Mouse (Mus musculus): ENCODE results near the gene Ccdc6. TPM values are rescaled to one million over a fixed set of nuclear protein-coding genes. Genes with fewer than 3 reads are reported as not detected.
A peak's percentile ranks its signal among the peaks of the same experiment; 100 is the strongest.

Gene Ccdc6
- total and polyA plus RNA-seq, 3 experiments = 25.4 to 143 (median 42.0) TPM

DNA sequence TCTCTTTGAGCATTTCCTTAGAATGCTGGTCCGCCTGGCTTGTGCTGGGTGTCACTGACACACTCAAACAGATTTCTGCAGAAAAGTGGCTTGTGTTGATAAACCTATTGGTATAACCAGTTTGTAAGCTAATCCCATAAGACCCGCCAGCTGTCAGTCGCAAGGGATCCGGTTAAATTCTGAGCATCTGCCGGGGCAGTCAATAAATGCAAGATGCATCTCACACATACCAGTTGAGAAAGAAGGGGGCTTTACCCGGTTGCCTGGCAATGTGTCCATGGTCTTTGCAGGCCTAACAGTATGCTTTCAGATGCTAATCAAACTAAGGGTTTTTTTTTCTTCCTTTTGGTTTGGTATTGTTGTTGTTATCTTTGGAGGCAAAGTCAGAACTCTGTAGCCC lies 42.4 kb downstream of the Ccdc6 start:
- H3K4me3 ChIP-seq (ENCODE audit: control insufficient read depth in 1 of 2, insufficient read depth in 1 of 2, low read depth in 2 of 2, low read length in 2 of 2) = no peak overlapping the region
- no peak overlapping the region for H3K27ac ChIP-seq (ENCODE audit: control insufficient read depth, low read depth, low read length)
- H3K27me3 ChIP-seq (ENCODE audit: control insufficient read depth in 1 of 2, insufficient read depth in 2 of 2, low read length in 2 of 2) = no peaks in the 10 kb centered on the region
- DNase-seq (ENCODE audit: low read depth, low spot score) = no peak
- no peak overlapping the region for H3K9ac ChIP-seq (ENCODE audit: control insufficient read depth, low read depth, low read length, poor library complexity, severe bottlenecking)
- peaks cover 3 to 31% of the 10 kb centered on the region in 2 experiments for H3K36me3 ChIP-seq (ENCODE audit: control insufficient read depth in 1 of 2, insufficient read depth in 2 of 2, low read length in 2 of 2)
- TF ChIP-seq TBP (IDR thresholded peaks at IDR 0.05; ENCODE audit: low read depth, low read length) = no peak
- TF ChIP-seq GABPA (IDR thresholded peaks at IDR 0.05; ENCODE audit: low read depth, low read length) = no peak
- TF ChIP-seq CTCF (IDR thresholded peaks at IDR 0.05 in 2 of 3, conservative IDR thresholded peaks at IDR 0.05 in 1 of 3; ENCODE audit: control insufficient read depth in 1 of 3, insufficient read depth in 1 of 3, low read depth in 2 of 3, low read length in 3 of 3, poor library complexity in 1 of 3, severe bottlenecking in 1 of 3) = no peak
- H3K79me2 ChIP-seq (ENCODE audit: control insufficient read depth, insufficient read depth, low read length, poor library complexity) = peaks cover 24% of the 10 kb centered on the region
- no peaks in the 10 kb centered on the region for H3K9me3 ChIP-seq (replicated peaks; ENCODE audit: insufficient read depth, low read length)
- H3K4me1 ChIP-seq (ENCODE audit: control insufficient read depth in 1 of 2, insufficient read depth in 2 of 2, low read length in 2 of 2) = peaks cover 15 to 40% of the 10 kb centered on the region in 2 experiments

DNA sequence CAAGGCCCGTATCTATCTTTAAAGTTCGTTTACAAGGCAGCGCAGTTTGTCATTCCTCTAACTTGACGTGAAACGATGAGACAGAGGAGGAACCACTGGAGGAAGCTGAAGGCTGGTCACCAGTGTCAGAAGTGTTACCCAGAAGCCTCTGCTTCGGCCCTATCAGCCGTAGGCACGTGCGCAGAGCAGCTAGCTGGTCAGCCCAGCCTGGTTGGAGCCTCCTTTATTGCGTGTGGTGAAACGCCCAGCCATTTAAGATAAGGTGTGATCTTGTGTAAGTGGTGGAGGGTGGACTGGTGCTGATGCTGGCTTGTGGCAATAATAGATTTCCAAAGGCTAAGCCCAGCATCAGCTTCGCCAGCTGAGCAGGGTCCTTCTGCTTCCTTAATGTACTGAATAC lies 43.5 kb downstream of the Ccdc6 start:
- Histone ChIP-seq H3K27ac (ENCODE audit: control insufficient read depth, low read depth, low read length) (no peak overlapping the region), H3K9me3 (replicated peaks; ENCODE audit: insufficient read depth, low read length) (no peaks in the 10 kb centered on the region), H3K79me2 (ENCODE audit: control insufficient read depth, insufficient read depth, low read length, poor library complexity) (peaks cover 19% of the 10 kb centered on the region), H3K4me3 (ENCODE audit: control insufficient read depth in 1 of 2, insufficient read depth in 1 of 2, low read depth in 2 of 2, low read length in 2 of 2) (no peak overlapping the region), H3K27me3 (ENCODE audit: control insufficient read depth in 1 of 2, insufficient read depth in 2 of 2, low read length in 2 of 2) (no peaks in the 10 kb centered on the region), H3K4me1 (ENCODE audit: control insufficient read depth in 1 of 2, insufficient read depth in 2 of 2, low read length in 2 of 2) (peaks cover 15 to 32% of the 10 kb centered on the region in 2 experiments), H3K9ac (ENCODE audit: control insufficient read depth, low read depth, low read length, poor library complexity, severe bottlenecking) (no peak overlapping the region), H3K36me3 (ENCODE audit: control insufficient read depth in 1 of 2, insufficient read depth in 2 of 2, low read length in 2 of 2) (peaks cover 3 to 28% of the 10 kb centered on the region in 2 experiments)
- DNase-seq (ENCODE audit: low read depth, low spot score) = peak; percentile 24
- TF ChIP-seq MXI1 (IDR thresholded peaks at IDR 0.05; ENCODE audit: low read depth, low read length) (0 out of 2 replicates have a peak, but pooled peaks have one; percentile 22), RCOR1 (IDR thresholded peaks at IDR 0.05; ENCODE audit: low read depth, low read length) (no peak), TCF12 (IDR thresholded peaks at IDR 0.05; ENCODE audit: low read depth, low read length) (no peak), RAD21 (IDR thresholded peaks at IDR 0.05; ENCODE audit: low read depth, low read length) (no peak), UBTF (IDR thresholded peaks at IDR 0.05; ENCODE audit: borderline replicate concordance, insufficient read depth, low read depth, low read length) (no peak), ZKSCAN1 (IDR thresholded peaks at IDR 0.05; ENCODE audit: low read depth, low read length) (no peak), BHLHE40 (IDR thresholded peaks at IDR 0.05; ENCODE audit: borderline replicate concordance, low read depth, low read length) (peak; percentile 89), GABPA (IDR thresholded peaks at IDR 0.05; ENCODE audit: low read depth, low read length) (no peak), E2F4 (IDR thresholded peaks at IDR 0.05; ENCODE audit: borderline replicate concordance, low read depth, low read length) (no peak), POLR2A (IDR thresholded peaks at IDR 0.05; ENCODE audit: control insufficient read depth in 1 of 2, insufficient read depth in 1 of 2, low read depth in 1 of 2, low read length in 2 of 2, poor library complexity in 1 of 2) (no peak), HCFC1 (IDR thresholded peaks at IDR 0.05; ENCODE audit: low read depth, low read length) (no peak), USF2 (IDR thresholded peaks at IDR 0.05; ENCODE audit: borderline replicate concordance in 1 of 2, insufficient read depth in 1 of 2, low read depth in 1 of 2, low read length in 2 of 2) (no peak), TBP (IDR thresholded peaks at IDR 0.05; ENCODE audit: low read depth, low read length) (no peak), MAX (IDR thresholded peaks at IDR 0.05; ENCODE audit: low read length) (peak; percentile 56; the same call in 1 of the 2 replicates), CHD1 (IDR thresholded peaks at IDR 0.05; ENCODE audit: low read depth, low read length) (no peak), NRF1 (IDR thresholded peaks at IDR 0.05; ENCODE audit: insufficient read depth, low read depth, low read length, poor library complexity, severe bottlenecking) (no peak), CHD2 (IDR thresholded peaks at IDR 0.05; ENCODE audit: low read length) (no peak), SIN3A (IDR thresholded peaks at IDR 0.05; ENCODE audit: low read length) (no peak), ZMIZ1 (IDR thresholded peaks at IDR 0.05; ENCODE audit: low read depth, low read length) (no peak), MAZ (IDR thresholded peaks at IDR 0.05; ENCODE audit: low read depth, low read length) (no peak), EP300 (IDR thresholded peaks at IDR 0.05; ENCODE audit: low read depth in 1 of 2, low read length in 2 of 2) (no peak), ELF1 (IDR thresholded peaks at IDR 0.05; ENCODE audit: low read depth, low read length) (no peak), CTCF (IDR thresholded peaks at IDR 0.05 in 2 of 3, conservative IDR thresholded peaks at IDR 0.05 in 1 of 3; ENCODE audit: control insufficient read depth in 1 of 3, insufficient read depth in 1 of 3, low read depth in 2 of 3, low read length in 3 of 3, poor library complexity in 1 of 3, severe bottlenecking in 1 of 3) (no peak), MAFK (IDR thresholded peaks at IDR 0.05; ENCODE audit: borderline replicate concordance, low read depth, low read length) (no peak), NELFE (IDR thresholded peaks at IDR 0.05; ENCODE audit: low read depth, low read length) (no peak), KAT2A (conservative IDR thresholded peaks at IDR 0.05; ENCODE audit: low read depth, low read length) (no peak), GATA1 (IDR thresholded peaks at IDR 0.05; ENCODE audit: low read depth, low read length) (0 out of 2 replicates have a peak, but pooled peaks have one; percentile 1), SMC3 (IDR thresholded peaks at IDR 0.05; ENCODE audit: low read depth, low read length) (no peak), ZC3H11A (IDR thresholded peaks at IDR 0.05; ENCODE audit: low read depth, low read length) (no peak), ETS1 (IDR thresholded peaks at IDR 0.05; ENCODE audit: low read depth, low read length) (no peak), USF1 (IDR thresholded peaks at IDR 0.05; ENCODE audit: low read depth, low read length) (peak; percentile 45; the same call in 1 of the 2 replicates)
